Mouse (Mus musculus): ENCODE data around the gene Pink1. TPM values are rescaled to one million over a fixed set of nuclear protein-coding genes. Genes with fewer than 3 reads are reported as not detected.

The Pink1 gene
- polyA plus RNA-seq (2017; shearing (Covaris generic)): 18.3 TPM

DNA sequence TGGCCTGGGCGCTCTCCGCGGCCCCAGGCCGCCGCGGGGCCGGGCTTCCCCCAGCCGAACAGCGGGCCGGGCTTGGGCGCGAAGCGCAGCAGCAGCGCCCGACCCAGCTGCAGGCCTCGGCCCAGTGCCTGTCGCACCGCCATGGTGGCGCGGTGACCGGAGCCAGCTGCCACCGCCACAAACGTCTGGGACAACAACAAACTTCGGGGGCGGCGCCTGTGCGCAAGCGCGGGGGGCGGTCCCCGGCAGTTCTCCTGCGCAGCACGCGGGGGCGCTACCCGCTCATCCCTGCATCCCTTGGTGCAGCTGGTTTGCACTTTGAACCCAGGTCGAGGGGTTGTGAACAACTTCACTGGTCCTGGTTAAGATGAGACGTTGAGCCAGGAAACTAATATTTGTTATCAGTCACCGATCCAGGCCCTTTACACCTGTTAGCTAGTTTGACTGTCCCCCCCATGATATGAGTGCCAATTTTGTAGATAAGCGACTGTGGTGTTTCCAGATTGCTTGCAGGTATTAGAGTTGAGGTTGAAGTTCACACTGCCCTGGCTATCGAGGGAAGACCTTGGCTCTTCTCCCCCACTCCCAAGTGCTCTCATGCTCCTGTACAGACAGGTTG, at the start of gene Pink1:
TSS of gene Pink1 (minus strand) at position 231 of the 619 bp plus-strand sequence.

DNA sequence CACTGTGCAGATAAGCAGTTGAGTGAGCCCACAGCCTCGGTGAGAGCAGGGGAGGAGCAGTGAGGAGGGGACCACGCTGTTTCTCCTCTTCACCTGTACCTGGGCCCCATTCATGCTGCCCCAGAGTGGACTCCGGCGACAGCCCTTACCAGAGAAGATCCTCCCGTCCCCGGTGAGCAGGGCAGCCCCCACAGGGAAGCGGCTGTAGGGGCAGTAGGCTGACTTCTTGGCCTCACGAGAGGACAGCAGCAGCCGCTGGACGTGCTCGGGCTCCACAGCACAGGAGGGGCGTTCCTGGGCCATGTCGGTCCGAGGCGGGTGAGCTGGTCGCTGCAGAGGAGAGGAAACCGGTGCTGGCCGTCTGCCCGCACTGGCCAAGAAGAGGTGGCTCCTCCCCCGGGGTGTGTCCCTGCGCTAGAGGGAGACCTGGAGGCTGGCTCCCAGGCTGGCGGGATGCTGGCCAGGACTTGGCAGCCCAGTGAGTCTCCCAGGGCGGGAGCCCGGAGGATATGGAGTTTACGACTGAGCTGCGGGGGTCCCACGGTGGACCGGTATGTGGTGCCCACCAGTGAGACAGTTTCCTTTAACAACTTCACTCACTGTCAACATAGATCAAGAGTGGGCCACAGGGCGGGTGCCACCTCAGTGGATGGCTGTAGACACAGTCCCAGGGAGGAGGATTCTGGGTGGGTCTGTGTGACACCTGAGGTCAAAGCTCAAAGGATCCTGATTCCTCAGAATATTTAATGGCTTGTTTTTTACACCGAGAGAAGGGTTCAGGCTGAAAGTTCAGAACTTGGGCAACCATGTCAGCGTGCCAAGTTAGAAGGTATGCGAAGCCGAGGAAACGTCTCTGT, 41.8 kb upstream of the Pink1 start, which contains the start of gene Cda:
TSS of gene Cda (minus strand) at position 352 of the 857 bp plus-strand sequence.

DNA sequence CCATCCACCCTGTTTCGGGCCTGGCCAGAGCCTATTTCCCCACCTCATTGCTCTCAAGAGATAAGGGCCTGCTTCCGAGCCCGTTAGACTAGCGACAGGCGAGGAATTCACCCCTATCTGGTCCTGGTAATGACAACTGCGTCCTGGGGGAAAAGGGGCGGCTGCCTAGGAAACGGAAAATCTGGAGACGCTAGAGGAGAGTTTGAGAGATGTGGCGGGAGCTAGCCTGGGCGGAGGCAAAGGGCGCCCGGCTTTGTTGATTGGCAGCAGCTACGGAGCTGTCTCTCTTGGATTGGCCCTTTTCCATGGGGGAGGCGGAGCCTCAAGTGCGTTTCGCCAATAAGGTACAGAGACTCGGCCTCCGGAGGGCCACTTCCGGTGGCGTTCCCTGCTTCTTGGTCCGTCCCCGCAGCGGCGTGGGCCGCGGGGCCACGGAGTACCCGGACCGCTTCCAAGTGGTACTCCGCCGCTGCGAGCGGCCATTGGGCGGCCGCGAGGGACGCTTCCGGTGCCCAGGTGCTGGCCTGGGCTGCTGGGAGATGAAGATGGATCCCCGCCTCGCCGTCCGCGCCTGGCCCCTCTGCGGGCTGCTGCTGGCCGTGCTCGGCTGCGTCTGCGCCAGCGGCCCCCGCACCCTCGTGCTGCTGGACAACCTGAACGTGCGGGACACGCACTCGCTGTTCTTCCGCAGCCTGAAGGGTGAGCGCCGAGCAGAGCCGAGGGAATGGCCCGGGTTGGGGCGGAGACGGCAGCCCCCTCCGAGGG, 21.6 kb downstream of the Pink1 start, which contains the start of gene Ddost:
TSS of gene Ddost (plus strand) at position 391 of the 765 bp plus-strand sequence.

Other genes with a start within 250 kb of the Pink1 start
- gene Hp1bp3, start 110.0 kb downstream of the Pink1 start, polyA plus RNA-seq (2017; shearing (Covaris generic)): 236 TPM
- gene Sh2d5, start 75.9 kb downstream of the Pink1 start, polyA plus RNA-seq (2017; shearing (Covaris generic)): not detected
- not detected for gene Kif17, start 75.9 kb downstream of the Pink1 start, polyA plus RNA-seq (2017; shearing (Covaris generic))
- 162 TPM for gene Ddost, start 21.6 kb downstream of the Pink1 start, polyA plus RNA-seq (2017; shearing (Covaris generic))
- gene Cda, start 41.7 kb upstream of the Pink1 start, polyA plus RNA-seq (2017; shearing (Covaris generic)): not detected
- gene Fam43b, start 70.2 kb upstream of the Pink1 start, polyA plus RNA-seq (2017; shearing (Covaris generic)): not detected
- 13.7 TPM for gene Mul1, start 108.4 kb upstream of the Pink1 start, polyA plus RNA-seq (2017; shearing (Covaris generic))
- 0.46 TPM for gene Camk2n1, start 128.0 kb upstream of the Pink1 start, polyA plus RNA-seq (2017; shearing (Covaris generic))